Mouse (Mus musculus) cortical plate, adult 2 months (tissue): ENCODE measurements around the gene Ksr1. TPM values are rescaled to one million over a fixed set of nuclear protein-coding genes. Genes with fewer than 3 reads are reported as not detected.

Experiments
- H3K27ac ChIP-seq: fragments of 200-500 bp; 2 replicates; pipeline ENCODE4 v1.5.1; 2012; ENCODE audit warnings: low read length, control low read depth, inconsistent platforms; ENCODE audit not compliant: insufficient read depth
- H3K4me1 ChIP-seq: fragments of 200-500 bp; 2 replicates; pipeline ENCODE4 v1.6.1; 2011; ENCODE audit warnings: low read length; ENCODE audit not compliant: control insufficient read depth, insufficient read depth
- H3K4me3 ChIP-seq: fragments of 200-500 bp; 2 replicates; pipeline ENCODE4 v1.5.1; 2011; ENCODE audit warnings: mild to moderate bottlenecking, low read length, control low read depth; ENCODE audit not compliant: insufficient read depth
- CTCF ChIP-seq: fragments of 200-500 bp; IDR thresholded peaks from 2 replicates; pipeline ENCODE4 v1.5.1; 2011; ENCODE audit warnings: mild to moderate bottlenecking, control low read depth, low read length; ENCODE audit not compliant: insufficient read depth; ENCODE audit errors: extremely low read depth
- POLR2A ChIP-seq: fragments of 200-500 bp; IDR thresholded peaks from 2 replicates; pipeline ENCODE4 v1.6.1; 2011; ENCODE audit warnings: mild to moderate bottlenecking, low read length, control low read depth; ENCODE audit not compliant: insufficient read depth; ENCODE audit errors: extremely low read depth
- polyA plus RNA-seq: library from polyadenylated mRNA; depleted of rRNA; stranded (reverse); fragments of >200 nt; gene quantifications from 2 replicates; pipeline ENCODE4 v1.2.3, GENCODE M21; 2012

Gene Ksr1
- polyA plus RNA-seq, 1 experiment = 32.8 TPM

GRCm38 (mm10) chr11:79037555-79037954, 108.7 kb downstream of the Ksr1 start:
- TF ChIP-seq POLR2A = no peak
- TF ChIP-seq CTCF = no peak
- H3K4me3 ChIP-seq = no peak overlapping the region
- H3K4me1 ChIP-seq = no peaks in the 10 kb centered on the region; the same call in 1 of the 2 replicates
- no peak overlapping the region for H3K27ac ChIP-seq

DNA sequence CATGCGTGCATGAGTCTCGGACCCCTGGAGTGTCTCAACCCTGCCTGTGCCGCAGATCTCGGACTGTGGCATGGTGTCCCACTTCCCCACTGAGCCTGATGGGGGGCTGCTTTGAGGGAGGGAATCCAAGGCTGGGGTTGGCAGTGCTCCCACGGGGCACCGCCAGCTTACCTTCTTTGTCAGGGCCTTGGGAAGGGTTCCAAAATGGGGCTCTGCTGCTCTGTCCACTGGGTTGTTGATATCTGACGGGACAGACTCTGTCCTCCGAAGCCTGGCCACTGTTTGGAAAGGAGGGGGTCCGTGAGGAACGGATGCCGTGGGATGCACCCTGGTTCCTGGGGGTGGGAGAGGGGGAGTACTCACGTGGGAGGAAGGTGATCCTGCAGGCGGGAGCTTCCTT, 109.9 kb downstream of the Ksr1 start:
- TF ChIP-seq POLR2A (no peak), CTCF (no peak)
- Histone ChIP-seq H3K27ac (no peak overlapping the region), H3K4me3 (no peak overlapping the region), H3K4me1 (no peaks in the 10 kb centered on the region; the same call in 1 of the 2 replicates)

DNA sequence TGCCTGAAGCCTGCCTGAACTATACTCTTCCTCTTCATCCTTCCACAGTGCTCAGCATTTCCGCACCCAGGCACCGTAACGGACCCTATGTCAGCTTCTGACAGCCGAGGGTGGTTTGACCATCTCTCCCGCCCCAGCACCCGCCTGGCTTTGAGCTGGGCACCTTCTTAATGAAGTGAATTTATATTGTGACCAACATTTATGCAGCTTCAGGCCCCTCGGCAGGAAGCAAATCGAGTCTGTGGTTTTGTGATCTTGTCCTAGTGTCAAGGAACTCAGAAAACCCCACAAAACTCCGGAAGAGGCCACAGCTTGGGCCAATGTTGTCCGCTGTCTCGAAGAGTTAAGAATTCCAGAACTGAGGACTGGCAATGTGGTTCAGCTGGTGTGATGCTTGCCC, 112.6 kb downstream of the Ksr1 start:
- no peak overlapping the region for H3K4me3 ChIP-seq
- TF ChIP-seq CTCF = no peak
- TF ChIP-seq POLR2A = no peak
- no peak overlapping the region for H3K27ac ChIP-seq
- peaks cover 2% of the 10 kb centered on the region for H3K4me1 ChIP-seq

GRCm38 (mm10) chr11:79033021-79033420, 113.2 kb downstream of the Ksr1 start:
- Histone ChIP-seq H3K4me1 (peaks cover 2% of the 10 kb centered on the region; the same call in 1 of the 2 replicates), H3K27ac (no peak overlapping the region), H3K4me3 (no peak overlapping the region)
- TF ChIP-seq POLR2A (no peak), CTCF (no peak)

DNA sequence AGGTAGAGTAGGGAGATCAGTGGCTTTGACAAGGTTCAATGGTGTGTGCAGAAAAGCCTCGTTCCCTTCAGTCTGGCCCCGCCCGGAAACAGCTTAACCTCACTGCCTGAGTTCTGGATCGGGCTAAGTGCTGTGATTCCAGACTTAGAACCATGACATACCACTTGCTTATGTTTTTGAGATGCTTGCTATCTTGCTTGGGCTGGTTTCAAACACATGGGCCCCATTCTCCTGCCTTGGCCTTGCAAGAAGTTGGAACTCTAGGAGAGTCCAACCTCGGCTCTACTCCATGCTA, 114.8 kb downstream of the Ksr1 start:
- H3K4me3 ChIP-seq = no peak overlapping the region
- TF ChIP-seq CTCF (no peak), POLR2A (no peak)
- peaks cover 2% of the 10 kb centered on the region; the same call in 1 of the 2 replicates for H3K4me1 ChIP-seq
- no peak overlapping the region for H3K27ac ChIP-seq

DNA sequence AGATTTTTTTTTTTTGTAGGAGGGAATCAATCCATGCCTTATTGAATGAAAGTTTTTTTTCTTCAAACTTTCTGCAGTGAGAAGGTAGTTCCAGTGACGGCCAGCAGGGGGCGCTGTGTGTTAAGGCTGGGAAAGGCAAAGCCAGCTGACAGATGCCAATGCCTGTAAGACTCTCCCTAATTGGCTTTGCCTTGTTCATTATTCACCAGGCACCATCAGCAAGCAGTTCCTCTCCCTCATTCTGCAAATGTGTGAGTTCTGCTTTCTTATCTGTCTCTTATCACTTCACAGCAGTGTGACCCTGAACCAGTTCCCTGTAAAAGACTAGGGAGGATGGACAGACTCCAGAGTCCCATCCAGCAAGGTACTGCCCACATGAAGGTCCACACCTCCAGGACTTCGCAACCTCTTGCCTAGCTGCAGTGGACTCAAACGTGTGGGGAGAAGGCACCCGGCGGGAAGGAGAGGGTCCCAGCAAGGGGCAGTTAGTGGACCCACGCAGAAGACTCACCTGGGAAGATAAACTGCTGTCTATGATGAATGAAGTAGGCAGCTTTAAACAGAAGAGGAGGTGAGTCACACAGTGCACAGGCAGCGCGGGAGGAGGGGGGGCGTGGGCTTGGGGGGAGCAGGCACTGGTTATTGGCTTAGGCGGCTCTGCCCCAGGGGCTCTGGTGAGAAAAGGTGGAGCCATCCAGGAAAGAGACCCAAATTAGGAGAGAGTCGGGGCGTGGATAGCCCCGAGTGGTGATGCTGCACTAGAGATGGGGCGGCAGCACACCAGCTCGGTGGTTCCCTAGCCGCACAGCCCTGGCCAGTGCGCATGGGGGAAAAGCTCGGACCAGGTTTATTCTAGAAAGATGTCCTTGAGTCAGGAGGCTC, 115.4 kb downstream of the Ksr1 start:
- H3K4me3 ChIP-seq = no peak overlapping the region
- no peak for TF ChIP-seq POLR2A
- TF ChIP-seq CTCF = peak; percentile 97
- peaks cover 2% of the 10 kb centered on the region; the same call in 1 of the 2 replicates for H3K4me1 ChIP-seq
- no peak overlapping the region for H3K27ac ChIP-seq

GRCm38 (mm10) chr11:79023751-79024150, 122.5 kb downstream of the Ksr1 start:
- Histone ChIP-seq H3K4me3 (no peak overlapping the region), H3K27ac (peak overlapping the region; percentile 42; the same call in 1 of the 2 replicates), H3K4me1 (no peaks in the 10 kb centered on the region)
- TF ChIP-seq POLR2A = no peak
- no peak for TF ChIP-seq CTCF

GRCm38 (mm10) chr11:79023342-79023741, 122.9 kb downstream of the Ksr1 start:
- Histone ChIP-seq H3K27ac (peak overlapping the region; percentile 42; the same call in 1 of the 2 replicates), H3K4me3 (no peak overlapping the region), H3K4me1 (no peaks in the 10 kb centered on the region)
- no peak for TF ChIP-seq CTCF
- no peak for TF ChIP-seq POLR2A

DNA sequence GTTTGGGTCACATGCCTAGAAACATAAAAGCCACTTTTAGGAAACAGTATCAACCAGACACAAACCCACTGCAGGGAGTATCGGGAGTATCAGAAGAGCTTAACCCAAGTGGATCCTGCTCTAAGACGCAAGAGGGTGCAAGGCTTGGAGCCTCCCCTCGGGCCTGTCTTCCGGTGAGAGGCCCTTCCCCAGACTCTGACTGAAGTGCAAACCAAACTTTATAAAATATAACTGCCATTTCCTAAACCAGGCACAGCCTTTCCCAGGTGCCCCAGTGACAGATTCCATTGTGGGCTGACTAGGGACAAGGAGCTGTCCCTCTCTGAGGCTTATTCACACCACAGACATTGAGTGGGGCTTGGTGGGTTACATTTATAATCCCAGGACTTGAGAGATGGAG, 123.4 kb downstream of the Ksr1 start:
- TF ChIP-seq CTCF (no peak), POLR2A (no peak)
- Histone ChIP-seq H3K27ac (no peak overlapping the region), H3K4me3 (no peak overlapping the region), H3K4me1 (no peaks in the 10 kb centered on the region)

- TF ChIP-seq POLR2A (no peak), CTCF (no peak)
- H3K27ac ChIP-seq = no peak overlapping the region
- H3K4me3 ChIP-seq = no peak overlapping the region
- H3K4me1 ChIP-seq = no peaks in the 10 kb centered on the region
These were observed 125.6 kb downstream of the Ksr1 start for GRCm38 (mm10) chr11:79020535-79021045.
